Mouse (Mus musculus) bone marrow, adult 2 months (tissue): Measurements from ENCODE around the gene Bank1.

Experiments
- CTCF ChIP-seq: fragments of 200-500 bp; IDR thresholded peaks from 2 replicates; pipeline ENCODE4 v1.5.1; 2011; ENCODE audit warnings: low read length, control low read depth; ENCODE audit not compliant: control insufficient read depth, insufficient read depth
- POLR2A ChIP-seq: fragments of 200-500 bp; IDR thresholded peaks from 2 replicates; pipeline ENCODE4 v1.6.1; 2011; ENCODE audit warnings: low read depth, mild to moderate bottlenecking, control low read depth, low read length, borderline replicate concordance; ENCODE audit not compliant: control insufficient read depth

- no peak for TF ChIP-seq POLR2A
- no peak for TF ChIP-seq CTCF
These were observed 193.9 kb downstream of the Bank1 start for GRCm38 (mm10) chr3:136132013-136132412.
